1 mouse cellular context compared by ENCODE assay signal in the genomic region with DNA sequence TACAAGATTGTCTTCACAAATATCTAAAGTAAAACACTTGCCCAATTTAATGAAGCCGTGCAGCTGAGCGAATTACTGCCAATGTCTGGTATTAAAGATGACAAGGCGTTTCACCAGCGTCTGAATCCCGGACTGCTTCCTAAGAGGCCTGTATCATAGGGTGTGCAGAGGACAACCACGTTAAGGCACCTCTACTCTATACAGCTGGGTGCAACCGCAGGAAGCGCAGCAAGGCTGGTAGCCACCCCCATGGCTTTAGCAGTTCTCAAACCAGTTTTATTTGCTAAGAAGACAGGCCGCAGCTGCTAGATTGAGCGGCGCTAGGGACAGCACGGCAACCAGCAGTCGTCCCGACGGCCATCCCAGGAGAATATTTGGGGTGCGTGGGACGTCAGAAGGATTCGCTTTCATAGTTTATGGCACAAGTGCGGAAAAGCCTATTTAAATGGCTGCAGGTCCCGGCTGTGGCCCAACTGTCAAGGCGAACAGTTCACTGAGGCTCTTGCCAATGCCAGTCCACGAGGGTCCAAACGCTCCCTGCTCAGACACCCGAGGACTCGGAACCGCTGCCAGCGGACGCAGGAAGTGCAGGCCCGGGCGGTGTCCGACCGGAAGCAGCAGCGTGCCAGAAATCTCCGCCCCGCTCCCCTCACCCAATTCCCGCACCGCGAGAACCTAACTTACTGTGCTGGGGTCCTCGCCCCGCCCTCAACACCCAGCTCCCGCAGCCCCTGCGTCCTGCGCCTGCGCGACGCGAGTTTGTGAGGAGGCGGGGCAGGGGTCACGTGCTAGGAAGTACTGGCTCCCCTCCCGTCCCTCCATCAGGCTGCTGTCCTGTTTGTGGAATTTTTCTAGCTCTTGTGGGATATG.
A peak's percentile ranks its signal among the peaks of the same experiment; 100 is the strongest.
TF ChIP-seq lines count a peak whose summit lies in the region.

A gene (minus strand): TSS at position 746 of the 870 bp plus-strand sequence.

TF ChIP-seq in MEL, 35 proteins besides CTCF, POLR2A, EP300 and RAD21 (continued from another document):
- 0 out of 2 replicates have a peak, but pooled peaks have one; percentile 24 for TF ChIP-seq MAZ (IDR thresholded peaks at IDR 0.05; ENCODE audit: low read depth, low read length)
- peak; percentile 97 for TF ChIP-seq USF1 (IDR thresholded peaks at IDR 0.05; ENCODE audit: low read depth, low read length)
- TF ChIP-seq TCF12 (IDR thresholded peaks at IDR 0.05; ENCODE audit: low read depth, low read length), result peak; percentile 61; the same call in 1 of the 2 replicates
- TF ChIP-seq ZKSCAN1 (IDR thresholded peaks at IDR 0.05; ENCODE audit: low read depth, low read length), result no peak
- TF ChIP-seq ZMIZ1 (IDR thresholded peaks at IDR 0.05; ENCODE audit: low read depth, low read length), result peak; percentile 81
- peak; percentile 81; the same call in 1 of the 2 replicates for TF ChIP-seq TBP (IDR thresholded peaks at IDR 0.05; ENCODE audit: low read depth, low read length)
- no peak for TF ChIP-seq GABPA (IDR thresholded peaks at IDR 0.05; ENCODE audit: low read depth, low read length)
- no peak for TF ChIP-seq POLR2AphosphoS5 (IDR thresholded peaks at IDR 0.05; ENCODE audit: borderline replicate concordance, low read depth, low read length)
- TF ChIP-seq HCFC1 (IDR thresholded peaks at IDR 0.05; ENCODE audit: low read depth, low read length), result peak; percentile 83
